Mouse (Mus musculus): ENCODE measurements around the gene Vmn2r88.

GRCm38 (mm10) chr14:51434546-51434945 lies 23.9 kb downstream of the Vmn2r88 start:
- TF ChIP-seq POLR2A (IDR thresholded peaks at IDR 0.05; ENCODE audit: borderline replicate concordance, control insufficient read depth, low read depth, low read length) = no peak
- no peak for TF ChIP-seq CTCF (IDR thresholded peaks at IDR 0.05; ENCODE audit: control insufficient read depth, insufficient read depth, low read length)

All from bone marrow, adult 2 months (tissue).